Mouse (Mus musculus) forebrain, postnatal 0 days (tissue): ENCODE results near the gene Ccr7. TPM values are rescaled to one million over a fixed set of nuclear protein-coding genes. Genes with fewer than 3 reads are reported as not detected.

Experiments
- ATAC-seq: fragments of 200-750 bp; cut with Nextera tagmentation; 2 replicates; pipeline ENCODE4 v1.8.0; 2017; ENCODE audit warnings: mild to moderate bottlenecking, moderate library complexity
- DNase-seq: peaks from one replicate; pipeline ENCODE4 v3.0.0-alpha.2; 2015
- H3K27ac ChIP-seq: fragments of 300-500 bp; sonication (generic); 2 replicates; pipeline ENCODE4 v1.5.1; 2014; ENCODE audit warnings: low read depth, mild to moderate bottlenecking, antibody characterized with exemption, low read length, moderate library complexity, mixed read lengths
- H3K27me3 ChIP-seq: fragments of 300-500 bp; sonication (generic); 2 replicates; pipeline ENCODE4 v1.6.1; 2014; ENCODE audit warnings: mild to moderate bottlenecking, low read length, mixed read lengths; ENCODE audit not compliant: insufficient read depth
- H3K36me3 ChIP-seq: fragments of 300-500 bp; sonication (generic); 2 replicates; pipeline ENCODE4 v1.6.1; 2014; ENCODE audit warnings: mild to moderate bottlenecking, moderate library complexity; ENCODE audit not compliant: insufficient read depth
- H3K4me1 ChIP-seq: fragments of 300-500 bp; sonication (generic); 2 replicates; pipeline ENCODE4 v1.6.1; 2014; ENCODE audit warnings: antibody characterized with exemption; ENCODE audit not compliant: insufficient read depth
- H3K4me2 ChIP-seq: fragments of 300-500 bp; sonication (generic); 2 replicates; pipeline ENCODE4 v1.6.1; 2014; ENCODE audit warnings: low read depth, mild to moderate bottlenecking, moderate library complexity
- H3K4me3 ChIP-seq: fragments of 300-500 bp; sonication (generic); 2 replicates; pipeline ENCODE4 v1.5.1; 2014; ENCODE audit warnings: low read depth, low read length, mixed read lengths
- H3K9ac ChIP-seq: fragments of 300-500 bp; sonication (generic); 2 replicates; pipeline ENCODE4 v1.6.1; 2014; ENCODE audit warnings: mild to moderate bottlenecking
- H3K9me3 ChIP-seq: fragments of 300-500 bp; sonication (generic); 2 replicates; pipeline ENCODE4 v1.6.1; 2016; ENCODE audit warnings: low read length
- CTCF ChIP-seq: sonication (generic); IDR thresholded peaks from 2 replicates; pipeline ENCODE4 v1.5.1; 2016; ENCODE audit warnings: antibody characterized with exemption, control low read depth, low read depth
- WGBS: fragments of 180-500 bp; shearing (Covaris S2); extraction: QIAGEN DNeasy Blood & Tissue Kit; methylation state at CpG from one replicate; pipeline ENCODE4 v1.1.7; 2014; 5-methylcytosine and 5-hydroxymethylcytosine counted together
- polyA plus RNA-seq: library from polyadenylated mRNA; unstranded; fragments of >200 nt; fragmentation: Nextera tagmentation; extraction: Ambion mirVana; gene quantifications from 2 replicates; pipeline ENCODE4 v1.2.1, GENCODE M21; 2015
- total RNA-seq: library from RNA; depleted of rRNA; stranded (reverse); fragments of >200 nt; gene quantifications from 2 replicates; pipeline ENCODE4 v1.2.3, GENCODE M21; 2014; rRNA removed

Ccr7 gene
- total and polyA plus RNA-seq, 2 experiments from 2014 or later: 0.17 to 0.38 TPM

DNA sequence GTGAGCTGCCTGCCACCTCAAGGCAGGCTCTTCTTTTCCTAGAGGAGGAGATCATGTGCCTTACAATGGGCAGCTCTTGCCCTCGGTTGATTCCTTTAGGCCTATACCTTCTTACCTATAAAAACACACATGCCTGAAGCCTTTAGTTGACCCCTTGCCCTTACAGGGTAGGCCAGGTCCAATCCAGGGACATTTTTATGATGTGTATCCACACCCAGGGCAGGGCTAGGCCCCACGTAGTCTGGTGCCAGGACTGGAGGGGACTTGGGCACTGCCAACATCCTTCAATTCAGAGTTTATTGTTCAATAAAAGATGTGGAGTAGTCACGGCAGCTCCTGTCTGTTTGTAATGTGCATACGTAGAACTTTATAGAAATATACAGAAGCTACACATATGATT is 58.5 kb downstream of the Ccr7 start:
- Histone ChIP-seq H3K4me3 (no peak overlapping the region), H3K9ac (no peak overlapping the region), H3K4me2 (no peak overlapping the region), H3K9me3 (no peaks in the 10 kb centered on the region), H3K27ac (peak overlapping the region; percentile 35; the same call in 1 of the 2 replicates), H3K36me3 (no peaks in the 10 kb centered on the region), H3K27me3 (no peaks in the 10 kb centered on the region), H3K4me1 (no peaks in the 10 kb centered on the region)
- no peak for ATAC-seq
- no peak for DNase-seq
- TF ChIP-seq CTCF: no peak
- 79% methylated on average over 4 of the region's 4 CpGs for WGBS

DNA sequence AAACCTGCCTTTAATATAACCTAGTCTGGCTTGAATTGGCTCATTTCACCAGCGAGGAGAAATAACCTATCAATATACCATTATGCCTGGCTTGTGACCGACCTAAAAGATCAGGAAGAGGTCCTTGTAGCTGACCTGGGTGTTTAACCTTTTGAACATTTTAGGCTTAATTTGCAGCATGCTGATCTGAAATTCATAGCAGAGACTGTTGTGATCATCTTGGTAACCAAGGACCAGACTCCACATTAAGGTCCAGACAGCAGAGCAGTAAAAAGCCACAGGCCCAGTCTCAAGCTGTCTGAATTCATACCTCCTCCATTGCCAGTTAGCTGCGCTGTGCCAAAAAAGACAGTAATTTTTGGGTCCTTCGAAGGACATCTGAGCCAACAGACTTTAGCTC is 59.1 kb downstream of the Ccr7 start:
- DNase-seq: no peak
- Histone ChIP-seq H3K4me2 (no peak overlapping the region), H3K36me3 (no peaks in the 10 kb centered on the region), H3K4me1 (no peaks in the 10 kb centered on the region), H3K9me3 (no peaks in the 10 kb centered on the region), H3K27ac (no peak overlapping the region), H3K4me3 (no peak overlapping the region), H3K27me3 (no peaks in the 10 kb centered on the region), H3K9ac (no peak overlapping the region)
- no peak for ATAC-seq
- no peak for TF ChIP-seq CTCF
- 81% methylated on average over 4 of the region's 4 CpGs for WGBS

DNA sequence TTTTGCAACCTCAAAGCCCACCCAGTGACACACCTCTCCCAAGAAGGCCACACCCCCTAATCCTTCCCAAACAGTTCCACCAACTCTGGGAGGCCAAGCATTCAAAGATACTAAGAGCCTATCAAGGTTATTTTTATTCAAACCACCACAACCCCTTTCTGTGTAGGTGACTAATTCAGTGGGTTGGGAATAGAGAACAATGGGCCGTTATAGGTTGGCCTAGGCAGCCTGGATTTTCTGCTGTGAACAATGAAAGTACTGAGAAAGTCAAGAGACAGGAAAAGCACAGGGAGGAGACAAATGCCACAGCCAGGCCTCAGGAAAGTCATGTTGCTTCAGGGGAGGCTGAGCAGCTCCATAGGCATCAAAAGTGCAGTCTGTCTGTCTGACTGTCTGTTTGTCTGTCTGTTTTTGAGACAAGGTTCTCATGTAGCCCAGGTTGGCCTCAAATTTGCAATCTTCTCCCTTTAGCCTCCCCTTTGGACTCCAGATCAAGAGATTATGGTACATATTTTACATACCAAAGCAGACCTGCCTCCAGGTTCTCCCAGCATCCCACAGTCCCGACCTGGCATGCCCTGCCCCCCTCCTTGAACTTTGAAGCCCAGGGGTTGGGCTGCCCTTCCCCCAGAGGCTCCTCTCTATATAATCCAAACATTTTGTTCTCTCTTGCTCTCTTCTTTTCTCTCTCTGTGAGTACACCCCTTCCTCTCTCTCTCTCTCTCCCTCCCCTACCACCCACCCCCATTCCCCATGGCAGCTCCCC is 59.8 kb downstream of the Ccr7 start:
- TF ChIP-seq CTCF: no peak
- H3K9me3 ChIP-seq: no peaks in the 10 kb centered on the region
- H3K9ac ChIP-seq: no peak overlapping the region
- DNase-seq (no peak), ATAC-seq (no peak)
- H3K27ac ChIP-seq: no peak overlapping the region
- H3K4me1 ChIP-seq: no peaks in the 10 kb centered on the region
- 65% methylated on average over 2 of the region's 2 CpGs for WGBS
- H3K27me3 ChIP-seq: no peaks in the 10 kb centered on the region
- no peak overlapping the region for H3K4me3 ChIP-seq
- no peaks in the 10 kb centered on the region for H3K36me3 ChIP-seq
- H3K4me2 ChIP-seq: no peak overlapping the region

Other genes starting within 250 kb of the Ccr7 start
- 2.2 and 2.3 TPM in 2 replicates for gene Cdc6, start 247.3 kb downstream of the Ccr7 start, total RNA-seq
- gene Cdc6, start 247.3 kb downstream of the Ccr7 start, polyA plus RNA-seq: 1.3 and 1.7 TPM in 2 replicates
- gene Rara, start 227.3 kb downstream of the Ccr7 start, total RNA-seq: 11.6 and 15.2 TPM in 2 replicates
- gene Rara, start 227.3 kb downstream of the Ccr7 start, polyA plus RNA-seq: 9.5 and 10.7 TPM in 2 replicates
- gene Gjd3, start 172.1 kb downstream of the Ccr7 start, total RNA-seq: 1.2 and 1.4 TPM in 2 replicates
- gene Gjd3, start 172.1 kb downstream of the Ccr7 start, polyA plus RNA-seq: 2.0 and 2.7 TPM in 2 replicates
- 30.2 and 40.7 TPM in 2 replicates for gene Top2a, start 130.9 kb downstream of the Ccr7 start, total RNA-seq
- gene Top2a, start 130.9 kb downstream of the Ccr7 start, polyA plus RNA-seq: 18.1 and 19.7 TPM in 2 replicates
- 99.0 and 102 TPM in 2 replicates for gene Igfbp4, start 113.8 kb downstream of the Ccr7 start, total RNA-seq
- gene Igfbp4, start 113.8 kb downstream of the Ccr7 start, polyA plus RNA-seq: 128 and 142 TPM in 2 replicates
- gene Tns4, start 65.8 kb downstream of the Ccr7 start, total RNA-seq: 0.48 TPM in 1 of 2 replicates, not detected in the other
- 0.29 TPM in 1 of 2 replicates, not detected in the other for gene Tns4, start 65.8 kb downstream of the Ccr7 start, polyA plus RNA-seq
- 116 and 156 TPM in 2 replicates for gene Smarce1, start 75.9 kb upstream of the Ccr7 start, total RNA-seq
- 227 and 228 TPM in 2 replicates for gene Smarce1, start 75.9 kb upstream of the Ccr7 start, polyA plus RNA-seq
- 6.5 and 7.4 TPM in 2 replicates for gene Krt222, start 89.0 kb upstream of the Ccr7 start, total RNA-seq
- 4.8 and 8.7 TPM in 2 replicates for gene Krt222, start 89.0 kb upstream of the Ccr7 start, polyA plus RNA-seq
- gene Krt24, start 130.2 kb upstream of the Ccr7 start, total RNA-seq: 0.15 TPM in 1 of 2 replicates, not detected in the other
- 0.08 TPM in 2 replicates for gene Krt24, start 130.2 kb upstream of the Ccr7 start, polyA plus RNA-seq
- not detected in 2 replicates for gene Krt25, start 167.9 kb upstream of the Ccr7 start, total RNA-seq
- gene Krt25, start 167.9 kb upstream of the Ccr7 start, polyA plus RNA-seq: 0.11 and 0.24 TPM in 2 replicates
- gene Krt26, start 182.9 kb upstream of the Ccr7 start, total RNA-seq: 0.14 TPM in 1 of 2 replicates, not detected in the other
- gene Krt26, start 182.9 kb upstream of the Ccr7 start, polyA plus RNA-seq: 0.12 and 0.15 TPM in 2 replicates
- gene Krt27, start 196.0 kb upstream of the Ccr7 start, total RNA-seq: 0.23 TPM in 1 of 2 replicates, not detected in the other
- gene Krt27, start 196.0 kb upstream of the Ccr7 start, polyA plus RNA-seq: 0.10 TPM in 1 of 2 replicates, not detected in the other
- gene Krt28, start 219.8 kb upstream of the Ccr7 start, total RNA-seq: 0.15 and 0.19 TPM in 2 replicates
- gene Krt28, start 219.8 kb upstream of the Ccr7 start, polyA plus RNA-seq: 0.24 and 0.48 TPM in 2 replicates
- 4.0 and 7.1 TPM in 2 replicates for gene Krt10, start 234.3 kb upstream of the Ccr7 start, total RNA-seq
- gene Krt10, start 234.3 kb upstream of the Ccr7 start, polyA plus RNA-seq: 36.3 and 43.3 TPM in 2 replicates